Mouse (Mus musculus) left cerebral cortex, postnatal 10 days (tissue): ENCODE data around the gene Tfpt. TPM values are rescaled to one million over a fixed set of nuclear protein-coding genes. Genes with fewer than 3 reads are reported as not detected.
A peak's percentile ranks its signal among the peaks of the same experiment; 100 is the strongest.
"Not testable (repeated sequence)": the region's sequence is repeated elsewhere in the genome, so short reads cannot be mapped to it uniquely, and the experiment has no call there.

ENCODE experiments used
- DNase-seq, 2 experiments: peaks; one replicate each; pipeline ENCODE4 v3.0.0; 2021 to 2022; ENCODE audit warnings: low spot score in 2 of 2, mixed read lengths in 1 of 2; ENCODE audit errors: extremely low spot score in 1 of 2
- intact Hi-C: fragments of 180-260 bp; cut with DNase I; formaldehyde crosslinking; loops from one replicate; pipeline ENCODE4 v1.15.1; 2025
- microRNA-seq: library from miRNA; unstranded; fragments of <30 nt; microRNA quantifications from one replicate; pipeline ENCODE4 v1.2.0, GENCODE M21; 2022
- total RNA-seq, 2 experiments: library from RNA; stranded (reverse); gene quantifications; 2 replicates each; pipeline ENCODE4 v1.2.3; 2021

The Tfpt gene
- total RNA-seq, 2 experiments from 2014 or later: 34.5 to 37.9 TPM

- no peak for DNase-seq
- intact Hi-C loops: no loop called here
Measured at GRCm38 (mm10) chr7:3586255-3586654, 43.5 kb downstream of the Tfpt start.

- no peak for DNase-seq
- intact Hi-C loops: no loop called here
Measured at GRCm38 (mm10) chr7:3585763-3586162, 44.0 kb downstream of the Tfpt start.

GRCm38 (mm10) chr7:3580029-3580428 is 49.7 kb downstream of the Tfpt start:
- no peak for DNase-seq
- intact Hi-C loops: no loop called here

GRCm38 (mm10) chr7:3578952-3579546 is 50.7 kb downstream of the Tfpt start:
- DNase-seq: no peak
- intact Hi-C loops: no loop called here

- intact Hi-C loops: no loop called here
- no peak for DNase-seq
Measured at GRCm38 (mm10) chr7:3578196-3578595, 51.5 kb downstream of the Tfpt start.

GRCm38 (mm10) chr7:3576354-3577124 is 53.2 kb downstream of the Tfpt start:
- intact Hi-C loops: no loop called here
- no peak for DNase-seq

GRCm38 (mm10) chr7:3574216-3574615 is 55.5 kb downstream of the Tfpt start:
- peak in 1 of 2 experiments; percentile 9 for DNase-seq
- intact Hi-C loops: no loop called here

GRCm38 (mm10) chr7:3571847-3572246 is 57.9 kb downstream of the Tfpt start:
- no peak for DNase-seq
- intact Hi-C loops: no loop called here

GRCm38 (mm10) chr7:3570580-3570979 is 59.1 kb downstream of the Tfpt start:
- intact Hi-C loops, DNase-seq: not testable (repeated sequence)

Small RNAs within 50 kb of the gene (microRNA-seq; reads per million reads assigned to microRNA genes)
- gene Gm25100 (not detected), gene Mir3572 (2.6 reads per million)

Other genes with a start within 250 kb of the Tfpt start
- gene Cacng8, start 239.2 kb downstream of the Tfpt start, total RNA-seq: 100 to 1,000 TPM; 161 to 164 TPM
- gene Cacng6, start 205.7 kb downstream of the Tfpt start, total RNA-seq: 1 to 10 TPM; 2.1 to 3.0 TPM
- not detected for gene Tarm1, start 127.3 kb downstream of the Tfpt start, total RNA-seq
- 1 to 10 TPM; 1.4 to 1.7 TPM for gene Oscar, start 13.8 kb downstream of the Tfpt start, total RNA-seq
- 100 to 1,000 TPM; 531 to 541 TPM for gene Ndufa3, start 12.6 kb downstream of the Tfpt start, total RNA-seq
- gene Prpf31, start 56 bp upstream of the Tfpt start, total RNA-seq: 10 to 100 TPM; 54.8 to 63.6 TPM
- 10 to 100 TPM; 48.2 to 60.9 TPM for gene Cnot3, start 15.3 kb upstream of the Tfpt start, total RNA-seq
- gene Leng1, start 35.9 kb upstream of the Tfpt start, total RNA-seq: 1 to 10 TPM; 4.4 to 5.5 TPM
- 1 to 10 TPM; 5.1 to 5.8 TPM for gene Tmc4, start 47.6 kb upstream of the Tfpt start, total RNA-seq
- 10 to 100 TPM; 85.1 to 97.4 TPM for gene Tsen34, start 62.9 kb upstream of the Tfpt start, total RNA-seq
- gene Mboat7, start 63.6 kb upstream of the Tfpt start, total RNA-seq: 100 to 1,000 TPM; 167 to 170 TPM
- 100 to 1,000 TPM; 460 to 465 TPM for gene Rps9, start 74.1 kb upstream of the Tfpt start, total RNA-seq
- under 1 TPM; 0.14 to 0.15 TPM for gene Pirb, start 90.5 kb upstream of the Tfpt start, total RNA-seq
- not detected for gene Gm15448, start 195.8 kb upstream of the Tfpt start, total RNA-seq
- gene Pira2, start 215.1 kb upstream of the Tfpt start, total RNA-seq: not detected